Mouse (Mus musculus): ENCODE measurements around the gene Yipf3. TPM values are rescaled to one million over a fixed set of nuclear protein-coding genes. Genes with fewer than 3 reads are reported as not detected.

Yipf3 gene
- 48.2 and 51.2 TPM in 2 replicates for polyA plus RNA-seq (2012; rRNA removed)

GRCm38 (mm10) chr17:46247512-46248188 is at the start of gene Yipf3, which contains the start of gene Polr1c:
Gene Yipf3, plus strand, starts transcription at chr17:46248080.
Gene Polr1c, minus strand, starts transcription at chr17:46248054.

GRCm38 (mm10) chr17:46202421-46203071 is 45.3 kb upstream of the Yipf3 start, which contains the start of the genes Polh and Xpo5:
Gene Polh, minus strand, starts transcription at chr17:46202645.
Gene Xpo5, plus strand, starts transcription at chr17:46202782.

GRCm38 (mm10) chr17:46253452-46254084 is 5.7 kb downstream of the Yipf3 start, which contains the start of gene Lrrc73:
Gene Lrrc73, plus strand, starts transcription at chr17:46253531.

GRCm38 (mm10) chr17:46282483-46283123 is 34.7 kb downstream of the Yipf3 start, which contains the start of gene Tjap1:
Gene Tjap1, minus strand, starts transcription at chr17:46283026.

GRCm38 (mm10) chr17:46297364-46298219 is 49.7 kb downstream of the Yipf3 start, which contains the start of gene Dlk2:
Gene Dlk2, plus strand, starts transcription at chr17:46297421.

Other genes with a start within 250 kb of the Yipf3 start
- gene Vegfa, start 215.7 kb upstream of the Yipf3 start, polyA plus RNA-seq (2012; rRNA removed) = 163 and 165 TPM in 2 replicates
- gene Mrps18a, start 137.1 kb upstream of the Yipf3 start, polyA plus RNA-seq (2012; rRNA removed) = 78.3 and 78.9 TPM in 2 replicates
- gene Rsph9, start 103.9 kb upstream of the Yipf3 start, polyA plus RNA-seq (2012; rRNA removed) = 9.8 and 12.0 TPM in 2 replicates
- gene Mad2l1bp, start 94.5 kb upstream of the Yipf3 start, polyA plus RNA-seq (2012; rRNA removed) = 21.9 and 23.4 TPM in 2 replicates
- gene Gtpbp2, start 87.0 kb upstream of the Yipf3 start, polyA plus RNA-seq (2012; rRNA removed) = 146 and 153 TPM in 2 replicates
- 11.8 and 14.7 TPM in 2 replicates for gene Polh, start 45.4 kb upstream of the Yipf3 start, polyA plus RNA-seq (2012; rRNA removed)
- 52.9 and 58.6 TPM in 2 replicates for gene Xpo5, start 45.3 kb upstream of the Yipf3 start, polyA plus RNA-seq (2012; rRNA removed)
- gene Polr1c, start within 50 bp of the Yipf3 start, polyA plus RNA-seq (2012; rRNA removed) = 143 and 173 TPM in 2 replicates
- 3.9 and 4.7 TPM in 2 replicates for gene Lrrc73, start 5.5 kb downstream of the Yipf3 start, polyA plus RNA-seq (2012; rRNA removed)
- gene Tjap1, start 34.9 kb downstream of the Yipf3 start, polyA plus RNA-seq (2012; rRNA removed) = 102 and 112 TPM in 2 replicates
- 4.0 and 4.5 TPM in 2 replicates for gene Dlk2, start 49.3 kb downstream of the Yipf3 start, polyA plus RNA-seq (2012; rRNA removed)
- gene Abcc10, start 80.3 kb downstream of the Yipf3 start, polyA plus RNA-seq (2012; rRNA removed) = 10.2 and 11.6 TPM in 2 replicates
- 25.5 and 40.6 TPM in 2 replicates for gene Zfp318, start 135.7 kb downstream of the Yipf3 start, polyA plus RNA-seq (2012; rRNA removed)
- gene Crip3, start 180.8 kb downstream of the Yipf3 start, polyA plus RNA-seq (2012; rRNA removed) = 2.4 and 2.9 TPM in 2 replicates
- gene Slc22a7, start 190.4 kb downstream of the Yipf3 start, polyA plus RNA-seq (2012; rRNA removed) = 0.05 TPM in 1 of 2 replicates, not detected in the other
- gene Ttbk1, start 239.6 kb downstream of the Yipf3 start, polyA plus RNA-seq (2012; rRNA removed) = 8.5 and 13.5 TPM in 2 replicates
- 48.0 and 86.4 TPM in 2 replicates for gene Dnph1, start 248.6 kb downstream of the Yipf3 start, polyA plus RNA-seq (2012; rRNA removed)

All from central nervous system, embryonic 11.5 days (tissue).